ENCODE assay signal across 10 mouse cellular contexts in genomic region chr8:116372574-116372973, GRCm38 (mm10).
DNase-seq lines count a peak whose midpoint lies in the region; ATAC-seq and TF ChIP-seq lines count a peak whose summit lies in the region.
"Had no signal": no experiment of that assay in that cellular context is flagged by ENCODE, and none has a peak within 500 bp of the region (broad histone marks: within the 10 kb centered on the region; RNA-seq: fewer than 3 reads in every experiment).

No protein-coding gene starts in this region.

- TF ChIP-seq CTCF in heart, postnatal 0 days (IDR thresholded peaks at IDR 0.05; ENCODE audit: low read depth): no peak

- ATAC-seq in limb, embryonic 14.5 days (ENCODE audit: low FRiP score, low read depth): no peak
- peak; percentile 53 for ATAC-seq in heart, postnatal 0 days (ENCODE audit: insufficient read depth, low read depth)
- no peak for ATAC-seq in activated CD4-positive, CD25-positive, alpha-beta regulatory T cell, adult 4 months
- no peak for ATAC-seq in intestine, embryonic 16.5 days

- H3K36me3 ChIP-seq in limb, embryonic 14.5 days (ENCODE audit: control insufficient read depth, insufficient read depth, low read length): no peaks in the 10 kb centered on the region
- no peaks in the 10 kb centered on the region for H3K36me3 ChIP-seq in limb, embryonic 10.5 days
- no peaks in the 10 kb centered on the region for H3K36me3 ChIP-seq in heart, postnatal 0 days (replicated peaks; ENCODE audit: control insufficient read depth, insufficient read depth, low read length)
- no peaks in the 10 kb centered on the region for H3K36me3 ChIP-seq in intestine, embryonic 16.5 days (ENCODE audit: control insufficient read depth, insufficient read depth, low read length)
- H3K36me3 ChIP-seq: liver, embryonic 15.5 days had no signal

- no peak for TF ChIP-seq POLR2A in limb, embryonic 14.5 days (IDR thresholded peaks at IDR 0.05; ENCODE audit: borderline replicate concordance, extremely low read depth, insufficient read depth, insufficient read length)

- TF ChIP-seq EP300 in heart, postnatal 0 days (IDR thresholded peaks at IDR 0.05; ENCODE audit: low read depth): no peak

- no peak overlapping the region for H3K4me3 ChIP-seq in limb, embryonic 14.5 days (replicated peaks; ENCODE audit: low read length)
- H3K4me3 ChIP-seq in limb, embryonic 10.5 days: no peak overlapping the region
- no peak overlapping the region for H3K4me3 ChIP-seq in heart, postnatal 0 days (ENCODE audit: low read depth, low read length)
- no peak overlapping the region for H3K4me3 ChIP-seq in intestine, embryonic 16.5 days (ENCODE audit: low read length)
- H3K4me3 ChIP-seq: erythroblast, embryonic 14.5 days; liver, embryonic 15.5 days had no signal

- no peak overlapping the region for H3K27ac ChIP-seq in limb, embryonic 14.5 days (replicated peaks; ENCODE audit: low read depth, low read length)
- no peak overlapping the region for H3K27ac ChIP-seq in limb, embryonic 10.5 days
- H3K27ac ChIP-seq in heart, postnatal 0 days (ENCODE audit: low read depth): no peak overlapping the region
- H3K27ac ChIP-seq in intestine, embryonic 16.5 days (ENCODE audit: low read length): no peak overlapping the region
- H3K27ac ChIP-seq: liver, embryonic 15.5 days had no signal

- no peak overlapping the region for H3K4me2 ChIP-seq in limb, embryonic 14.5 days (replicated peaks; ENCODE audit: low read depth, low read length, severe bottlenecking)
- no peak overlapping the region for H3K4me2 ChIP-seq in heart, postnatal 0 days (ENCODE audit: low read depth, low read length)
- H3K4me2 ChIP-seq in intestine, embryonic 16.5 days (ENCODE audit: low read depth, low read length): no peak overlapping the region
- H3K4me2 ChIP-seq: liver, embryonic 15.5 days had no signal

- WGBS in limb, embryonic 14.5 days: 43% methylated on average over 3 of the region's 3 CpGs
- 76% methylated on average over 3 of the region's 3 CpGs for WGBS in limb, embryonic 10.5 days
- WGBS in heart, postnatal 0 days: 43% methylated on average over 3 of the region's 3 CpGs
- WGBS in intestine, embryonic 16.5 days: 57% methylated on average over 3 of the region's 3 CpGs

- H3K9me3 ChIP-seq in limb, embryonic 14.5 days (ENCODE audit: control insufficient read depth, low read length): no peaks in the 10 kb centered on the region
- H3K9me3 ChIP-seq in limb, embryonic 10.5 days (replicated peaks): no peaks in the 10 kb centered on the region
- 0 out of 2 replicates have a peak, but pooled peaks cover 4% of the 10 kb centered on the region for H3K9me3 ChIP-seq in heart, postnatal 0 days (replicated peaks; ENCODE audit: control insufficient read depth, low read length)
- H3K9me3 ChIP-seq in intestine, embryonic 16.5 days (ENCODE audit: control insufficient read depth, low read length): no peaks in the 10 kb centered on the region
- H3K9me3 ChIP-seq: liver, embryonic 15.5 days had no signal

- H3K9ac ChIP-seq in limb, embryonic 14.5 days (ENCODE audit: low read depth, low read length, severe bottlenecking): no peak overlapping the region
- H3K9ac ChIP-seq in heart, postnatal 0 days (replicated peaks; ENCODE audit: low read depth, low read length): no peak overlapping the region
- no peak overlapping the region for H3K9ac ChIP-seq in intestine, embryonic 16.5 days (ENCODE audit: low read depth, low read length)
- H3K9ac ChIP-seq: liver, embryonic 15.5 days had no signal

- no peaks in the 10 kb centered on the region for H3K4me1 ChIP-seq in limb, embryonic 14.5 days (ENCODE audit: control insufficient read depth, insufficient read depth, low read length)
- H3K4me1 ChIP-seq in limb, embryonic 10.5 days: peaks cover 12% of the 10 kb centered on the region
- H3K4me1 ChIP-seq in heart, postnatal 0 days (ENCODE audit: control insufficient read depth, insufficient read depth): 0 out of 2 replicates have a peak, but pooled peaks cover 4% of the 10 kb centered on the region
- H3K4me1 ChIP-seq in intestine, embryonic 16.5 days (ENCODE audit: control insufficient read depth, insufficient read depth, low read length): no peaks in the 10 kb centered on the region
- H3K4me1 ChIP-seq: liver, embryonic 15.5 days had no signal

- H3K27me3 ChIP-seq in limb, embryonic 14.5 days (ENCODE audit: control insufficient read depth, insufficient read depth, low read length): no peaks in the 10 kb centered on the region
- H3K27me3 ChIP-seq in limb, embryonic 10.5 days (ENCODE audit: low read depth, poor library complexity, severe bottlenecking): no peaks in the 10 kb centered on the region
- no peaks in the 10 kb centered on the region for H3K27me3 ChIP-seq in heart, postnatal 0 days (ENCODE audit: control insufficient read depth, insufficient read depth, low read length)
- no peaks in the 10 kb centered on the region for H3K27me3 ChIP-seq in intestine, embryonic 16.5 days (replicated peaks; ENCODE audit: control insufficient read depth, insufficient read depth, low read length)
- H3K27me3 ChIP-seq: liver, embryonic 15.5 days had no signal

- peak; percentile 59 for DNase-seq in limb, embryonic 14.5 days (ENCODE audit: low spot score)
- no peak for DNase-seq in limb, embryonic 10.5 days (ENCODE audit: low spot score)
- DNase-seq in cerebellum, postnatal 10 days: peak; percentile 90 to 92
- peak; percentile 49 for DNase-seq in heart, postnatal 0 days (ENCODE audit: low spot score)
- DNase-seq in layer of hippocampus, postnatal 36 days: peak; percentile 40 to 51
- DNase-seq in right cerebral cortex, adult 18-20 months: peak; percentile 63
